Mouse (Mus musculus) layer of hippocampus, postnatal 10 days (tissue): ENCODE measurements around the gene Mrpl48. TPM values are rescaled to one million over a fixed set of nuclear protein-coding genes. Genes with fewer than 3 reads are reported as not detected.

Experiments used
- DNase-seq, 2 experiments: peaks; one replicate each; pipeline ENCODE4 v3.0.0; 2021; ENCODE audit warnings: low spot score in 2 of 2
- total RNA-seq, 2 experiments: library from RNA; stranded (reverse); gene quantifications; 2 replicates each; pipeline ENCODE4 v1.2.3; 2021

Gene Mrpl48
- total RNA-seq, 2 experiments from 2014 or later: 54.8 to 55.3 TPM

- DNase-seq: no peak
These were observed 72.3 kb downstream of the Mrpl48 start for GRCm38 (mm10) chr7:100535831-100536230.

GRCm38 (mm10) chr7:100534216-100534615 lies 73.9 kb downstream of the Mrpl48 start:
- DNase-seq: no peak

- DNase-seq: no peak
These were observed 74.6 kb downstream of the Mrpl48 start for GRCm38 (mm10) chr7:100533503-100533902.

GRCm38 (mm10) chr7:100530766-100531165 lies 77.3 kb downstream of the Mrpl48 start:
- DNase-seq: no peak

GRCm38 (mm10) chr7:100524669-100525068 lies 83.4 kb downstream of the Mrpl48 start:
- DNase-seq: no peak

- DNase-seq: no peak
These were observed 85.9 kb downstream of the Mrpl48 start for GRCm38 (mm10) chr7:100522222-100522621.

GRCm38 (mm10) chr7:100520663-100521285 lies 87.3 kb downstream of the Mrpl48 start:
- DNase-seq: peak; percentile 90 to 92

- no peak for DNase-seq
These were observed 87.9 kb downstream of the Mrpl48 start for GRCm38 (mm10) chr7:100520204-100520603.

- DNase-seq: peak in 1 of 2 experiments; percentile 33
These were observed 93.5 kb downstream of the Mrpl48 start, which contains the start of gene Dnajb13 for GRCm38 (mm10) chr7:100514573-100514972. TSS of gene Dnajb13 (minus strand) at chr7:100514960.

GRCm38 (mm10) chr7:100511602-100512001 lies 96.5 kb downstream of the Mrpl48 start:
- DNase-seq: no peak

GRCm38 (mm10) chr7:100508670-100509069 lies 99.4 kb downstream of the Mrpl48 start:
- no peak for DNase-seq

- DNase-seq: no peak
These were observed 101.6 kb downstream of the Mrpl48 start for GRCm38 (mm10) chr7:100506494-100506893.

- no peak for DNase-seq
These were observed 103.2 kb downstream of the Mrpl48 start for GRCm38 (mm10) chr7:100504740-100505487.

GRCm38 (mm10) chr7:100503076-100503475 lies 105.0 kb downstream of the Mrpl48 start:
- DNase-seq: no peak

- DNase-seq: no peak
These were observed 105.7 kb downstream of the Mrpl48 start for GRCm38 (mm10) chr7:100502374-100502922.

GRCm38 (mm10) chr7:100501844-100502373 lies 106.2 kb downstream of the Mrpl48 start:
- no peak for DNase-seq

GRCm38 (mm10) chr7:100501027-100501843 lies 106.9 kb downstream of the Mrpl48 start:
- no peak for DNase-seq

- DNase-seq: no peak
These were observed 107.7 kb downstream of the Mrpl48 start for GRCm38 (mm10) chr7:100500276-100500977.

GRCm38 (mm10) chr7:100499465-100499864 lies 108.6 kb downstream of the Mrpl48 start:
- no peak for DNase-seq

- no peak for DNase-seq
These were observed 110.1 kb downstream of the Mrpl48 start for GRCm38 (mm10) chr7:100497982-100498381.

GRCm38 (mm10) chr7:100497402-100497801 lies 110.7 kb downstream of the Mrpl48 start:
- DNase-seq: no peak
